Mouse (Mus musculus) brain, adult 2 months (tissue): Measurements from ENCODE around the gene Zfp398.
A peak's percentile ranks its signal among the peaks of the same experiment; 100 is the strongest.
"Not testable (repeated sequence)": the region's sequence is repeated elsewhere in the genome, so short reads cannot be mapped to it uniquely, and the experiment has no call there.

Experiments
- DNase-seq: peaks from one replicate; pipeline ENCODE4 v3.0.0; 2011; ENCODE audit warnings: low read depth, low spot score

Zfp398 gene

DNA sequence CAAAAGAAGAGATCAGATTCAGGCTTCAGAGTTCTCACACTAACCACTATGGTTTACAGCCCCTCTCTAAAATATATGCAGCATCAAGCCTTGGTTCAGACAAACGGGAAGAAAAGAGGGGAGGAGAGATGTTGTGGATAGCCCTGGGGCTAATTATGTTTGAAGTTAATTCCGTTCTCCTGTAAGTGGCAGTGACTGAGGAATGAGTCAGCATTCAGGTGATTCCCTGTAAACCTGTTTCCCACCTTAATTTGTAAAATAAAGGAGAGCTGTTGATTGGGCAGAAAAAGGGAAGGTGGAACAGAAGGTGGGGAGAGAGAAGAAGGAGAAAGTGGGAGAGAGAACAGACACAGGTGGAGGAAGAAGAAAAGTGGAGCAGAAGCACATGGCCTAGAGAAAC, 11.2 kb upstream of the Zfp398 start:
- DNase-seq: no peak

DNA sequence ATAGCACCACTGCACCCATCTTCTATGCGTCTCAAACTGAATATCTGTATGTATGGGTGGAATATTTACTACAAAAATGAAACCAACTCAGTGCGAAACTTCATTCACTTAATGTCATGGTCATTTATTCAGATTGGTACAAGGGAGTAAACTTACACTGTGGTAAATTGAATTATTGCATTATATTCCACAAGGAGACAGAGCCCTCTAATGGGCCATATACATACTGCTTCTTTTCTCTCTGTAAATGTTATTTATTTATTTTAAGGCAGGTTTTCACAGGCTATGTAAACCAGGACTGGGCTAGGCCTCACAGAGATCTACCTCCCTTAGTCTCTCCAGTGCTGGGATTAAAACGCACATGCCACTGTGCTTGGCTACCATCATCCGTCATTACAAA, 8.0 kb upstream of the Zfp398 start:
- DNase-seq: no peak

DNA sequence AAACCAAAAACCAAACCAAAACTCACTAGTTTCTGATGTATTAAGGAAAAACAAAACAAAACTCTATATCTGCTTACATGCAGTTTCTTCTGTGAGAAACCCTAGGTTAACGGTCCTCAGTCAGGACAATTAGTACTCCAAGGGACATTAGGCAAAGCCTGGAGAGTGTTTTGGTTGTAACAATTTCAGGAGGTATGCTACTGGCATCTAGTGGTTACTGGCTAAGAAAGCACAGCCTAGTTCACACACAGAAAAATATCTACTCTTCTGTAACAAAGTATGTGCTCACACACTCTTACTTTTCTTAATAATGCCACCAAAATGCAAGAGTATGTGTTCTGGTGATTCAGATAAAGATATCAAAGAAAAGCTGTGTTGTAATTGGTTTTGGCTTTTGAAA, 6.5 kb upstream of the Zfp398 start:
- DNase-seq: peak; percentile 68

DNA sequence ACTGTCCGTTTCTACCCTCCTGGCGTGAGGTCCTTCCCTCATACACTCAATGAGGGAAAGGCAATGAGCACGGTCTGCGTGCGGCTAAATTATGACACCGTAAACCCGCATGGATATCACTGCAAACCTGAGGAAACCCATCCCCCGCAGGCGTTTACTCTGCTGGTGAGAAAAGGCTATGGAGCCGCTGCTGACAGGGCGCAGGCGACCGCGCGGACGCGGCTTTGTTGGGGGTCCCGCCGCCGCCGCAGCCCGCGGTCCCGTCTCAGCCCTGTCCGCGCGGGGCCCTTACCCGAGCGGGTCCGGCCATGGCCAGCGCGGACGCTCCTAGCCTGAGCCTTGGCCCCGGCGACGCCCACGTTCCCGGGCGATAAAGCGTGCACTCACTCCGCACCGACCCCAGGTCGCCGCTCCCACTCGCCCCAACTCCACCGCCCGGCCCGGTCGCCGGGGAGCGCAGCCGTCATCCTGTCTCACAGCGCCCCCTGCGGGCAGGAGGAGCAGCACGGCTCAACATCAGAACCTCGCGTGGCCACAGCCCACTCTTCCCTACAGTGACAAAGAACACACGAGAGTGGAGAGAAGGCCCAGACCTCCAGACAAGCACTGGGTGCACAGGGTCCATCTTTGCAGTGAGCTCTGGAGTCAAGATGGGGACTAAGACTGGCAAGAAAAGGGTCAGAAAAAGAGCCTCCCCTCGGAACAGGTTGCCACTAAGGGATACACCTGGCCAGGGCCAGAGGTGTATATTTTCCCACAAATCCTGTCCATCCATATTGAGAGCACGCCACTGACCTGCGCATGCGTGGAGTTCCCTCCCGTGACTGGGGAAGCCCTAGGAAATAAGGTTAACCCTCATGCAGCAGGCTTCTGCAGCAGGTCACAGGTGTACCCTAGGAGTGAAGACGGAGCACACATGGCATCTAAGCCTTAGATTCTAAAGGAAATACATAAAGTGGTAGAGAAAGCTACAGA, 5.1 kb upstream of the Zfp398 start, which contains the start of gene Zfp786:
Gene Zfp786 (minus strand): TSS at position 764 of the 975 bp plus-strand sequence.
- DNase-seq: peak; percentile 96

DNA sequence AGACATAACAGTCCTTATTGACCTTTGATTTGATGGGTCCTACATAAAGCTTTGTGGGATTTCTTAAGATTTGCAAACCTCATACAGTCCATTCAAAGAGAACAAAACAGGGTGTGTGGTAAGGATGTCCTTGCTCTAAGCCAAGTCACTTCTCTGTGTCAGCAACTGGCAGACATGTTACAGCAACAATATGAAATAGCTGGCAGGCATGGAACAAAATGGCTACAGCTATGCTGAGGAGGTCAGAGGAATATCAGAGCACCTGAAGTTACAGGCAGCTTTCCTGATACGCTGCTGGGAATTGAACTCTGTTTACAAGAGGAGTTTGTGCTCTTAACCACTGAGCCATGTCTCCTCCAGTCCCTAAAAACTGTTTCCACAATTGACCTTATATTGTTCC, 3.2 kb upstream of the Zfp398 start:
- DNase-seq: no peak

DNA sequence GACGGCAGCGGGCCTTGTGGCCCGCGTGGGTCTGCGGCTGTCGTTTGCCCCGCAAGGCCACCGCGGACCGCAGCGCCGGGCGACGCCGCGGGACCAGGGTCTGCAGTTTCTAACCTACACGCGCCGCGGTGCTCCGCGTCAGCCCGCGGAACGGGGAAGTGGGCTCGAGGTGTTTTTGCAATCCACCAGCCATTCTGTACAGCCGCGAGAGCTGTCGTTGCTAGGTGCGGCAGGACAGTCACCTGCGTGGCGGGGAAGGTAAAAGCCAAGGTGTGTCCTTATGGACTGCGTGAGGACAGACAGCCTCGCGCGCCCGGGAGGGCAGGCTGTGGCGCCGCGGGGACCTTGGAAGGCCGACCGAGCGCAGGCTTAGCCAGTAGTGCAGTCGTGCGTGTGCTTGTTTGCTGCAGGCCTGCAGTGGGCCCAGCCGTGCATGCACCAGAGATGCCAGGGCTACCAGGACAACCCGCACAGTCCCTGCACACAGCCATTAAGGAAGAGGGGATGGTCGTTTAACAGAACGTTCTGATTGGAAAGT, 592 bp downstream of the Zfp398 start:
- peak; percentile 81 for DNase-seq

DNA sequence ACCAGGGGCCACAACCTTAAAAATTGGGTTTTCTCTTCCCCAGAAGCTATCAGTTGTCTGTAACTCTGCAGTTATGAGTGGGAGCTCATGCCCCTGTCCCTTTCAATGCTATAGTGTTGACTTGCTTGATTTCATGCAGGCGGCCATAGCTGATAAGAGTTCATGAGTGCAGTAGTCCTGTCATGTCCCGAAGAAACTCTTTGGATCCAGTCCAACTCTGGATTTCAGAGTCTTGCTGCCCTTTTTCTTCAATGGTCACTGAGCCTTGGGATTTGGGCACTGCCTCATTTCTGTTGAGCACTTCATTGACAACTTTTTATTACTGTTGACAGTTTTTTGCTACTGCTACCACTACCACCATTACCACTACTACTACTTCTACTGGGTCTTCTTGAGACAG, 2.2 kb downstream of the Zfp398 start:
- DNase-seq: no peak

DNA sequence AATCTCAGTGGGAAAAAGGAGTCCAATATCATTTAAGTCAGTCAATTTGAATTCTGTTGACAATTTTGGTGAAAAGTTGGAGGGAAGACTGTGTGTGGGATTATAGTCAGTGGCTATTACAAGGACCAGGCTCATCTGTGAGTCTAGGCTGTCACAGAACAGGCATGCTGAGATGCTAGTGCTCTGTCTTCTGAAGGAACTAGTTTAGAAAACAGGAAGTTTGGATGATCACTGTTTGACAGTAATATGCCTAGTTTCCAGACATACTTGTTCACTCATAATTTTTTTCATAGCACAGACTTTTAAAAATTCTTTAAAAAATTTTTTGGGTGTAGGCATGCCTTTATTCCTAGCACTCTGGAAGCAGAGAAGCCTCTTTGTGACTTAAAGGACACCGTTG, 5.6 kb downstream of the Zfp398 start:
- no peak for DNase-seq

DNA sequence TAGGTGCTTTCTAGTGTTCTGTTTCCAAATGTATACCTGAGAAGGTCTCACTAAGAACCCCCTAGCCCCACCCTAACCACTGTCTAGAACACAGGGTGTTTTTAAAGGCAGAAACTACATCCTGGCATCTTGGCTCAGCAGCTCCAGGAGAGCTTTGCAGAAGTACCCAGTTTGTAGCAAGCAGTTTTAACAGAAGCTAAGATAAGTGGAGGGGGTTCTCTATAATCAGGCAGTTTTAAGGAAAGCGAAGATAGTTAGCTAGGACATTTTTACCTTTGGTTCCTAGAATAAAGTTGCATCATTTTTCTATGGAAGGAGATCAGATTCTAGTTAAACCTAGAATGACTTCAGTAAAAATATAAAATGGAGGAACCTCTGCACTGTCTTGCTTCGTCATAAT, 6.4 kb downstream of the Zfp398 start:
- DNase-seq: no peak

DNA sequence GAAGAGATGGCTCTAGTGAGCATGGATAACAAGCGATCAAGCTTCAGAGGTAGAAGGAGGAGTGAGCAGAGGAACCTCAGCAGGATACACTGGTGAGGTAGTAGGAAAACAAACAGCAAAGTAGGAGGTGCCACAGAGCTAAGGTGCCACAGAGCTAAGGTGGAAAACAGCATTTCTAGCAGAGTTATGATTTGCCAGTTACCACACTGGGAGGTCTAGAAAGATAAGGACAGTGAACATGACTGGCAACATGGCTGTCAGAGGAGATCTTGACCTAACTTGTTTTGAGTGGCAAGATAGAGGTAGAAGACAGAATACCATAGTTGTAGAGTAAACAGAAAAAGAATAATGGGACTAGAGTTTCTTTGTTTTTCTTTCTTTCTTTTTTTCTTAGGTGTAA, 6.9 kb downstream of the Zfp398 start:
- DNase-seq: no peak

DNA sequence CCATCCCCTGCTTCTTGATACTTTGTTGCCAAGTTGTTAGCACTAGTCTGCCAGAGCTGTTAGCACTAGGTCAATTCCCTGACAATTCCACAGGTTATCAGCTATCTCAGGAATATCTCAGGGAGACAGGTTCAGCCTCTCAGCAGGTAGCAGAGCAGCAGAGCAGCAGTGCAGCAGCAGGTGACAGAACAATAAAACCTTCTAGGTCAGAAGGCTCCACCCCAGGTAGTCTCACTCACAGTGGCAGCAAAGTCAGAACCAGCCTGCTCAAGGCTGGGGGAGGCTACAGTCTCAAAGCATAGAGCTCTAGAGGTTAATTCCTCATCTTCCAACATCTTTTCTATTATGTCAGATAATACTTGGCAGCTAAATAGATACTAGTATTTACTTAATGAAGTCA, 10.3 kb downstream of the Zfp398 start:
- no peak for DNase-seq

DNA sequence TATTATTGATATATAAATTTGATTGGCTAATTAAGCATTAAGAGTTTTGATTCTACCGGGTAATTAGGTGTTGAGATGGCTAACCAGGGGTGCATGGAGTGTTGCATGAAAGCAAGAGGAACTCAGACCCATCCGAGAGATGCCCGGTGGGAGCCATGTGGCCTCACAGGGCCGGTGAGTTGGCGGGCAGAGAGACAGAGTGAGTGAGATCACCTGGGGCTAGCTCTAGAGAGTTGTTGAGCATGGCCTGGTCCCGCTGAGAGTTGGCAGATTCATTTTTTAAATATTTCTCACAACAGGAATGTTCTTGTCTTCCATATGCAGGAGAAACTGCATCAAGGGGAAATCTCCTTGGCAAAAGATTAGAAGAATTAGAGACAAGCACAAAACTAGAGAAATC, 21.8 kb downstream of the Zfp398 start:
- no peak for DNase-seq

DNA sequence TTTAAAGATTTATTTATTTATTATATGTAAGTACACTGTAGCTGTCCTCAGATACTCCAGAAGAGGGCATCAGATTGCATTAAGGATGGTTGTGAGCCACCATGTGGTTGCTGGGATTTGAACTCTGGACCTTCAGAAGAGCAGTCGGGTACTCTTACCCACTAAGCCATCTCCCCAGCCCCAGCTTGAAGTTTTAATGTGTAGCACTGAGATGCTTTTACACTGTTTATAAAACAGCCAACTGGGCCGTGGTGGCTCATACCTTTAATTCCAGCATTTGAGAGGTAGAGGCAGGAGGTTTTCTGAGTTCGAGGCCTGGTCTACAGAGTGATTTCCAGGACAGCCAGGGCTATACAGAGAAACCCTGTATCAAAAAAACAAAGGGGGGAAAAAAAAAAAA, 22.3 kb downstream of the Zfp398 start:
- not testable (repeated sequence) for DNase-seq

DNA sequence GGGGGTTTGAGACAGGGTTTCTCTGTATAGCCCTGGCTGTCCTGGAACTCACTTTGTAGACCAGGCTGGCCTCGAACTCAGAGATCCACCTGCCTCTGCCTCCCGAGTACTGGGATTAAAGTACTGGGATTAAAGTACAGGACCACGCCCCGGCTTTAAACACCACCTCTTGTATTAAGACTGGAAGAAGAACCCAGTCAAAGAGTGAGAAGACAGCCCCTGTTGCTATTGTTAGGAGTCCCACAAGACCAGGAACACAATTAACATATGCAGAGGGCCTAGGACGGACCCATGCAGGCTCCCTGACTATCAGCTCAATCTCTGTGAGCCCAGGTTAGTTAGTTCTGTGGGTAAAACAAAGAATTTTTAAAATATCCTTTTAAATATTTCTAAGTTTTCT, 36.8 kb downstream of the Zfp398 start:
- DNase-seq: no peak

DNA sequence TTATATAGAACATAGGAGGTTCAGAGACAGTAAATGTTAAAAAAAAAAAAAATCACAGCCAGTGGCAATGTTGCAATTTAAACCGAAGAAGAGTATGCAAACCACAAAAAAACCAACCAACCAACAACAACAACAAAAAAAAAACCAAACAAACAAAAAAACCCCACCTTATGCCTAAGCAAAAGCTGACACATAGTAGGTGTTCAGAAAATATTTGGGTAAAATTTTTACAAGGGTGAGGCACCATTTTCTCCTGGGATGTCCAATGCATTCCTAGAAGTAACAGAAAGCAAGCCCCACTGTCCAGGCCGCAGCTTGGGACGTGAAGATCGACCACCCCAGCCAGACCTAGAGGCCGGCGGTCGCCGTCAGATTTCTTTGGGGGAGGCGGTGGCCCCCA, 41.6 kb downstream of the Zfp398 start, which contains the start of gene Zfp282:
Gene Zfp282 (plus strand): TSS at position 147 of the 400 bp plus-strand sequence.
- no peak for DNase-seq

DNA sequence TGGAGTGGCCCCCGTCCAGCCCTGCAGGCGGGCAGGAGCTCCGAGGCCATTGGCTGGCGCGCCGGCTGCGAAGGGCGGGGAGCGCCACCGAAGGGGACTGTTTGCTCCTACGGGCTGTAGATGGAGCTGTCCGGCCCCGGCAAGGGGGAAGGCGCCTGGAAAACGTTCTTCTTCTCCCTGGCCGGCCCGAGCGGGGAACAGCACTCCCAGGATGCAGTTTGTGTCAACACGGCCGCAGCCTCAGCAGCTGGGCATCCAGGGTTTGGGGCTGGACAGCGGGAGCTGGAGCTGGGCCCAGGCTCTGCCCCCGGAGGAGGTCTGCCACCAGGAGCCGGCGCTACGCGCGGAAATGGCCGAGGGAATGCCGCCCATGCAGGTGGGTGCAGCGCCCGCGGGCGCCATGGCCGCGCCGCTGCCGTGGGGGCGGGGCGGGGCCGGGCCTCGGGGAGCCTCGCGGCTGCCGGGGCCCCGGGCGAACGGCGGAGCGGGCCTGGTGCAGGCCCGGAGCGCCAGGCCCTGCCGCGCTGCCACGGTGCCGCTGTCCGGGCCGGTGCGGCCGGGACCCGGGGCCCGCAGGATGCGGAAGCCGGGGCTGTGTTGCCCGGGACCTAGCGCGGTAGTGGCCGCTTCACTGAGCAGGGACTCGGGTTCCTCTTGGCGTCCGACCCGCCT, 42.1 kb downstream of the Zfp398 start:
- DNase-seq: peak; percentile 96

DNA sequence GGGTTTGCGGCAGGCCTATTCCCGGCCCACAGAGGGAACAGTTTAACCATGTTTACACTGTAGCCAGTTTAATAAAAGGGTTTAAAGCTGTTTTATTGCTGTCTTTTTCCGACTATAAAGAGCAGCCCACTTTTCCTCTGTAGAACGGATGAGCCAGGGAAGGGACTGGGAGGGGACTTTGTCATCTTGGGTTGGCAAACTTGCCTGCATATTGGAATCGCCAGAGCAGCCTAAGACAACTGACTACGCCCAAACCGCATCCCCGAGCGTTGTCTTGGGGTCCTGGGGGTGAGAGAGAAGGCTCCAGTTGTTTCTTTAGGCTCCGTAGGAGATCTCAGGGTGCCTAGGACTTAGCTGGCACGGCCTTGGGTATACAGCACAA, 42.7 kb downstream of the Zfp398 start:
- DNase-seq: no peak

DNA sequence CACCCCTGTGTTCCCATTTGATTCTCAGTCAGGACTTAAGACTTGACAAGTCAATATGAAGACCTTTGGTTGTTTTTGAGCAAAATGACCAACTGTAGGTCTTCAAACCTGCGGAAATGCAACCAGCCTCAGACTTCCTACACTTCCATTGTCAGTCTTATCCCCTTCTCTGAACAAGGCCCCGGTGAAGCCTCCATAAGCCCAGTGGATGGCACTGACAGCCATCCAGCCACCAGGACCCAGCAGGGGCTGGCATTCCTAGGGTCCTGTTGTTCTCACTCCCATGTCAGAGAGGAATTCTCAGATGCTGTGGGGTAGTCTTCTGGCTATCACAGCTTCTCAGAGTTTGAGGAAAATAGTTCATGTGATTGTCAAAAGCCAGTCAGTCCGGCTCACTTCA, 43.1 kb downstream of the Zfp398 start:
- no peak for DNase-seq

DNA sequence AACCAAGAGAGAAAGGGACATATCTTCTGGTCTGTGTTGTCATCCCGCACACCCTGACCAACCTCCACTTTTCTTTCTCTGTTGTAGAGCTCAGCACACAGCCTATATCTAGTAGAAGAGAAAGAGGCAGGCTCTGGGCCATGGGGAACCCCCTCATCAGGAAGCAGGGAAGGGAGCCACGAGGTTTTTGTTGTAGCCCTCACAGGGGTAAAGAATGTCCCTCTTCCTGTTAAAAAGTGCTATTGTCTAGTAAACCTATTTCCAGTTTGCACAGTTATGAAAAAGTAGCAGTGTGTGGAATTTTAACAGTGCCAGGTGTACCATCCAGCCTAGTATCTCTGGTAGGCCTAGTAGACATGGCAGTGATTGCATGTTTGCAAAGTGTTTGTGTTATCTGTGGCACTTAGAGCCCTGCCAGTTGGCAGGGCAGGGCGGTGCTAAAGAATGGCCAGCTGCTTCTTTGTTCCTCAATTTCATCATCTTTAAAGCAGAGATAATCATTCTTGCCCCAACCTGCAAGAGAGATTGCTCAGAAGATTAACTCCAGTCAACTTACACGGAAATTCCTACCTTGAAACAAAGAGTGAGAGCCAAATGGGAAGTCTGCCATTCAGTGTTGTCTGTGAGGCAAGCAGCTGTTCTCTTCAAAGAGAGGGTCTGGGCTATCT, 43.7 kb downstream of the Zfp398 start:
- no peak for DNase-seq

DNA sequence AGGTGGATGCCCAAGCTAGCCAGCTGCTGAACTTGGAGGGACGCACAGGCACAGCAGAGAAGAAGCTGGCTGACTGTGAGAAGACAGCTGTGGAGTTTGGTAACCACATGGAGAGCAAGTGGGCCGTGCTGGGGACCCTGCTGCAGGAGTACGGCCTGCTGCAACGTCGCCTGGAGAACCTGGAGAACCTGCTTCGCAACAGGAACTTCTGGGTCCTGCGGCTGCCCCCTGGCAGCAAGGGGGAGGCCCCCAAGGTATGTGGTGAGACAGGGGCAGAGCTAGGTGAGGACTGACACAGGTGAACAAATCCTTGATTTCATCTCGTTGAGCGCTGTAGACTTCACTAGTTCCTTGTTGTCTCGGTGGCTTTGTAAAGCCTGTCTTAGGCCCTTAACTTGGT, 44.7 kb downstream of the Zfp398 start:
- DNase-seq: no peak

DNA sequence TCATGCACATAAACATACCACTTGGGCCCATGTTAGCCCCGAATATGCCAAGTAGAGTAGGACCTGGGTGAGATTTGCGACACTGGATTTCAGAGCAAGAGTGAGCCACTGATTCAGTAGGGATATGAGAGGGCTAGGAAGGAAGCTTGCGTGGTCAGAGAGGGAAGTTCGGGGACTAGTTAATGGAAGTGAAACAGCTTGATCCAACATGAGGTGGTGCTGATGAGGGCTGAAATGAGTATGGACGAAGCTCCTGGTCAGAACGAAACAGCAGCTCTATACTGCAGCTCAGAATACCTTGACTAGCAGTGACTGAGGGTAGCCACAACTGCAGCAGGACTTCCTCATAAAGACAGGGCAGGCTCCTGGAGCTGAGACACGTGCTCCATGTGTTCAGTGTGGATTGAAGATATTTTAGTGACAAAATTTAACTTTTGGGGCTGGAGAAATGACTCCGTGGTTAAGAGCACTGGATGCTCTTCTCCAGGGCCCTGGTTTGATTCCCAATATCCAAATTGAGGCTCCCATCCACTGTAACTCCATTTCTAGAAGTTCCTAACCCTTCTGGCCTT, 53.4 kb downstream of the Zfp398 start:
- DNase-seq: no peak

DNA sequence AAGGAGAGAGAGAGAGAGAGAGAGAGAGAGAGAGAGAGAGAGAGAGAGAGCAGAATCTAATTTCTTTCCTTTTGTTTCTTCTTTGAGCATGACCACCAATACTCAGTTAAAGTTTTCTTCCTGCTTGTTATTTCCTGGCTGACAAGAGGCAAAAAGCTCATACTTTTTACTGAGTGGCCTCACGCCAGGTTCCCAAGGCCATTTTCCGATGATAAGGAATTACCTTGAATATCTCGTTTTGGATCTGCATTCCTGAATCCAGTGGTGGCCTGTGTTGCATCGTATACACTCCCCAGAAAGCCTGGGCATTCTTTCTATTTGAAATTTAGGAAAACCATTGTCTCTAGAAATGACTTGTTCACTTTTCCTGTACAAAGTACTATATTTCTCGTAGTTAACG, 64.0 kb downstream of the Zfp398 start:
- DNase-seq: no peak
